Mouse (Mus musculus) heart, embryonic 13.5 days (tissue): Measurements from ENCODE around the gene Tead3. TPM values are rescaled to one million over a fixed set of nuclear protein-coding genes. Genes with fewer than 3 reads are reported as not detected.

Source experiments
- ATAC-seq: fragments of 200-750 bp; cut with Nextera tagmentation; 2 replicates; pipeline ENCODE4 v1.8.0; 2017; ENCODE audit warnings: moderate TSS enrichment; ENCODE audit not compliant: insufficient number of reproducible peaks, low FRiP score, low TSS enrichment; ENCODE audit errors: extremely low read depth
- H3K27ac ChIP-seq: fragments of 300-500 bp; sonication (generic); replicated peaks from 2 replicates; pipeline ENCODE4 v1.5.1; 2015; ENCODE audit warnings: moderate library complexity, mild to moderate bottlenecking, inconsistent platforms
- H3K27me3 ChIP-seq: fragments of 300-500 bp; sonication (generic); replicated peaks from 2 replicates; pipeline ENCODE4 v1.6.1; 2015; ENCODE audit warnings: mild to moderate bottlenecking, inconsistent platforms
- H3K36me3 ChIP-seq: fragments of 300-500 bp; sonication (generic); 2 replicates; pipeline ENCODE4 v1.6.1; 2015; ENCODE audit warnings: mild to moderate bottlenecking, inconsistent platforms
- H3K4me1 ChIP-seq: fragments of 300-500 bp; sonication (generic); 2 replicates; pipeline ENCODE4 v1.6.1; 2015; ENCODE audit warnings: inconsistent platforms
- H3K4me2 ChIP-seq: fragments of 300-500 bp; sonication (generic); 2 replicates; pipeline ENCODE4 v1.6.1; 2015; ENCODE audit warnings: inconsistent platforms, mild to moderate bottlenecking, moderate library complexity
- H3K4me3 ChIP-seq: fragments of 300-500 bp; sonication (generic); 2 replicates; pipeline ENCODE4 v1.5.1; 2015; ENCODE audit warnings: moderate library complexity, mild to moderate bottlenecking, inconsistent platforms
- H3K9ac ChIP-seq: fragments of 300-500 bp; sonication (generic); 2 replicates; pipeline ENCODE4 v1.6.1; 2015; ENCODE audit warnings: inconsistent platforms, mild to moderate bottlenecking, moderate library complexity
- H3K9me3 ChIP-seq: fragments of 300-500 bp; sonication (generic); 2 replicates; pipeline ENCODE4 v1.6.1; 2016; ENCODE audit warnings: inconsistent platforms
- WGBS: fragments of 180-500 bp; shearing (Covaris S2); methylation state at CpG from one replicate; pipeline ENCODE4 v1.1.7; 2015; ENCODE audit warnings: mixed read lengths; 5-methylcytosine and 5-hydroxymethylcytosine counted together
- polyA plus RNA-seq: library from polyadenylated mRNA; unstranded; fragments of >200 nt; fragmentation: Nextera tagmentation; extraction: Ambion mirVana; gene quantifications from 2 replicates; pipeline ENCODE4 v1.2.1, GENCODE M21; 2015

Gene Tead3
- polyA plus RNA-seq, 1 experiment from 2014 or later = 7.3 TPM

DNA sequence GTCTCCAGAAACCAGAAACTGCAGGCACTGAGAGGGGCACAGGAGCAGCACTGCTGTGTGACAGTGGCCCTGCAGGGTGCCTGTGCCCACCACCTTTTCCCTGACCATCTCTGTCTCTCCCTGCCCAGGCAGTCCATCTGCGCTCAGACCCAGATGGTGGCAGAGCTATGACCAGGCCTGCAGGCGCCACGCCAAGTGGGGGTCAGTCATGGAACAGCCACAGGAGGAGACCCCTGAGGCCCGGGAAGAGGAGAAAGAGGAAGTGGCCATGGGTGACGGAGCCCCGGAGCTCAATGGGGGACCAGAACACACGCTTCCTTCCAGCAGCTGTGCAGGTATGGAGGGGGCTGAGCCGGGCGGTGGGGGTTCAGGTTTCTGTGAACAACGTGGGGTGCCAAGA lies 64.5 kb downstream of the Tead3 start:
- Histone ChIP-seq H3K4me2 (no peak overlapping the region), H3K27me3 (no peaks in the 10 kb centered on the region), H3K4me3 (no peak overlapping the region), H3K27ac (no peak overlapping the region), H3K9me3 (no peaks in the 10 kb centered on the region), H3K36me3 (no peaks in the 10 kb centered on the region), H3K4me1 (peaks cover 40% of the 10 kb centered on the region), H3K9ac (no peak overlapping the region)
- 77% methylated on average over 10 of the region's 10 CpGs for WGBS
- ATAC-seq = no peak

DNA sequence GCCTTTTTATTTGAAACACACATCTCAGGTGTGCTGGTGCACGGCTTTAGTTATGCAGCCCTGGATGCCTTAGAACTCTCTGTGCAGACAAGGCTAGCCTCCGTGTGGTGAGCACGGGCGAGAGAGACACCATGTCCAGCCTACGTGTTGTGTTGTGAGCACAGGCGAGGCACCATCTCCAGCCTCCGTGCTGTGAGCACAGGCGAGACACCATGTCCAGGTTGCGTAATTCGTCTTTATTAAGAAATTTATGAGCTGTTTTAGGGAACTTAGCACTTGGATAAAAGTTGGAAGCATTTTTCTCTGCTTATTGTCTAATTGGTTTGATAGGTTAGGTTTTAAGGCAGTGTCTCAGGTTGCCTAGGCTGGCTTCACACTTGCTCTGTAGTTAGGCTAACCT lies 67.4 kb downstream of the Tead3 start:
- peaks cover 52% of the 10 kb centered on the region for H3K4me1 ChIP-seq
- H3K27me3 ChIP-seq = no peaks in the 10 kb centered on the region
- ATAC-seq = no peak
- WGBS = 86% methylated on average over 10 of the region's 10 CpGs
- no peak overlapping the region for H3K27ac ChIP-seq
- no peaks in the 10 kb centered on the region for H3K36me3 ChIP-seq
- no peak overlapping the region for H3K4me2 ChIP-seq
- no peak overlapping the region for H3K4me3 ChIP-seq
- no peaks in the 10 kb centered on the region for H3K9me3 ChIP-seq
- H3K9ac ChIP-seq = no peak overlapping the region

DNA sequence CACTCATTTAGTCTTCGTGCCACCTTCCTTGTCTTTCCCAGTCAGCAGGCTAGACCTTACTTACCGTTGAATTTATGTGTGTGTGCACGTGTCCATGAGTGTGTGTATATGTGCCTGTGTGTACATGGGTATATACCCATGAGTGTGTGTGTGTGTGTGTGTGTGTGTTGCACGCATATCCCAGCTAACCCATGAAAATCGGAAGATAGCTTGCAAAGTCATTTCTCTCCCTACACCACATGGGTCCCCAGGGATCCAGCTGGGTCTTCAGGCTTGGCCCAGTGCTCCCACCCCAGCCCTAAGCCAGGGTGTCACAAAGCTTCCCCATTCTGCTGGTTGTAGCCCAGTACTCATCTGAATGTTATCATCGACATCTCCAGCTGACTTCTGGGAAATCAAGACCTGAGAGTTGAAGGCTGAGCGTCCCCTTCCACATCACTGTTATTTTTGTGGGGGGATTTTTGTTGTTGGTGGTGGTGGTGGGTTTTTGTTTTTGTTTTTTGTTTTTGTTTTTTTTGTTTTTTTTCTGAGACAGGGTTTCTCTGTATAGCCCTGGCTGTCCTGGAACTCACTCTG lies 68.7 kb downstream of the Tead3 start:
- no peak overlapping the region for H3K4me3 ChIP-seq
- peaks cover 39% of the 10 kb centered on the region for H3K4me1 ChIP-seq
- ATAC-seq = no peak
- 86% methylated on average over 7 of the region's 7 CpGs for whole genome bisulfite sequencing
- no peaks in the 10 kb centered on the region for H3K36me3 ChIP-seq
- no peak overlapping the region for H3K27ac ChIP-seq
- H3K27me3 ChIP-seq = no peaks in the 10 kb centered on the region
- H3K4me2 ChIP-seq = no peak overlapping the region
- no peak overlapping the region for H3K9ac ChIP-seq
- H3K9me3 ChIP-seq = no peaks in the 10 kb centered on the region

Other genes starting within 250 kb of the Tead3 start
- gene Scube3, start 208.7 kb downstream of the Tead3 start, polyA plus RNA-seq = 0.69 and 1.1 TPM in 2 replicates
- gene Zfp523, start 173.7 kb downstream of the Tead3 start, polyA plus RNA-seq = 24.2 and 25.7 TPM in 2 replicates
- 3.0 and 3.3 TPM in 2 replicates for gene Def6, start 143.0 kb downstream of the Tead3 start, polyA plus RNA-seq
- 1.1 and 1.5 TPM in 2 replicates for gene Ppard, start 118.1 kb downstream of the Tead3 start, polyA plus RNA-seq
- gene Fance, start 37.3 kb downstream of the Tead3 start, polyA plus RNA-seq = 19.3 and 22.2 TPM in 2 replicates
- 389 and 419 TPM in 2 replicates for gene Rpl10a, start 22.3 kb downstream of the Tead3 start, polyA plus RNA-seq
- 4.1 TPM in 2 replicates for gene Tulp1, start 14.4 kb upstream of the Tead3 start, polyA plus RNA-seq
- 11.8 and 12.1 TPM in 2 replicates for gene Fkbp5, start 166.7 kb upstream of the Tead3 start, polyA plus RNA-seq
- gene Armc12, start 180.0 kb upstream of the Tead3 start, polyA plus RNA-seq = not detected in 2 replicates
- not detected in 2 replicates for gene Clpsl2, start 198.6 kb upstream of the Tead3 start, polyA plus RNA-seq
- 0.25 and 2.0 TPM in 2 replicates for gene Clps, start 209.9 kb upstream of the Tead3 start, polyA plus RNA-seq
- gene Lhfpl5, start 224.8 kb upstream of the Tead3 start, polyA plus RNA-seq = 0.22 and 0.43 TPM in 2 replicates